Mouse (Mus musculus): ENCODE measurements at regions not wholly inside any gene's neighbourhood (a gene's known extent, or its start where the extent isn't known, plus 50 kb on each side); places are given as distances from the start of the nearest gene placed in this dataset.

GRCm38 (mm10) chr1:41410533-41410932, 605.1 kb downstream of the Tmem182 start:
- no peak for DNase-seq (ENCODE audit: low spot score in 2 of 2)

DNA sequence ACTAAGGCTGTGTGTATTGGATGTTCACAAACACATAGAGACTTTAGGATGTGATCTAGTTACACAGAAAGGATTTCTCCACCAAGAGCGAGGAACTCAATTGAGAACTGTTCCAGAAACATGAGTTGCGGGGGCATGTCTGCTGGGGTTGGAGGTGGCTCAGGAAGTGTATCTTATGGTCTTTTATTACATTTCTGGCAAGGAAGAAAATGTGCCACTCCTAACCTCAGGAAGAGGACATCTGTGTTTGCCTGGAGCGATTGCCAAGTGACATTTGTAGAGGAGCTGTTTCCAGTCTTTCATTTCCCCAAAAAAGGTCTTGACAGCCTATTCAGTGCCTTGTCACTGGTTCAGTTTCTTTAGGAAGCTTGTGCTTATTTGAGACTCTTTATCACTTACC, 606.2 kb downstream of the Tmem182 start:
- no peak for DNase-seq (ENCODE audit: low spot score in 2 of 2)

DNA sequence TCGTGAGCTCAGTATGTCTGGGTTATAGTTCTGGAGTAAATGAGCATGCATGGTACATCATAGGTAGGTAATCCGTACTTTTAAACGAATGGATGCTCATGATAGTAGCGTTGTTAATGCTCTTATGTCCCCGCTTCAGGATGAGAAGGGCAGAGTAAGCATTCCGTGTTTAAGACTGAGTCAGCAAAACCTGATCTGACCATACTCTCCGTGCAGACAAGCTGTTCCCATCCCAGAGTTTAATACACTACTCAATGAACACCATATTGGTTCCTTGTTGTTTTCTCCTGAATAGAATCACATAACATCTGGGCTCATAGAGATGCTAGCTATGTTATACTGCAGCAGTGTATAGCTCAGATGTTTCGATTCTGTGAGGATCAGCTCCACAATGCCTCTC, 606.7 kb downstream of the Tmem182 start:
- no peak for DNase-seq (ENCODE audit: low spot score in 2 of 2)

GRCm38 (mm10) chr1:41420489-41421327, 615.3 kb downstream of the Tmem182 start:
- no peak for DNase-seq (ENCODE audit: low spot score in 2 of 2)

- DNase-seq (ENCODE audit: low spot score in 2 of 2) = no peak
Measured at GRCm38 (mm10) chr1:41427853-41428252, 622.5 kb downstream of the Tmem182 start.

DNA sequence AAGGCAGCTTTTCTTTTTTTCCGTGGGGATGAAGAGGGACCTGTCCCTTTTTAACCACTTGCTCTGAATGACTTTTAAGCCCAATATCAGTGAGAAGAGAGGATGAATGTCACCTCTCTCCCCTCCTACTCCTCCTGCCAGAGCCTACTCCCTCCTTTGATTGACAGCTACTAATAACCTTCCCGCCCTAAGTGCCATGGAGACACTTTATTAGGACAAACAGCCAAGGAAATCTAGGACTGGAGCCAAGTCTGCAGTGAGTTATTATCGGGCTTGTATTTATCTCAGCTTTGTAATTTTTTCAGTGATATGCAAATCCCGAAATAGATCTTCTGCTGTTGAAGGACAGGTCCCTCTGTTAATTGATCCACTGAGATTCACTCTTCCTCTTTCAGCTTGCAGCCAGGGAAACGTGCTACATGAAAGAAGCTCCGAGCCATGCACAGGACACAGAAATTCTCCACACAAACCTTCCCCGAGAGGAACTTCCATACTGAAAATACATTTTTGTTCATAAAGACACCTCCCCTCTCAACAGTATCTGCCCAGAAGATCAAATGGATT, 625.8 kb downstream of the Tmem182 start:
- DNase-seq (ENCODE audit: low spot score in 2 of 2) = no peak

DNA sequence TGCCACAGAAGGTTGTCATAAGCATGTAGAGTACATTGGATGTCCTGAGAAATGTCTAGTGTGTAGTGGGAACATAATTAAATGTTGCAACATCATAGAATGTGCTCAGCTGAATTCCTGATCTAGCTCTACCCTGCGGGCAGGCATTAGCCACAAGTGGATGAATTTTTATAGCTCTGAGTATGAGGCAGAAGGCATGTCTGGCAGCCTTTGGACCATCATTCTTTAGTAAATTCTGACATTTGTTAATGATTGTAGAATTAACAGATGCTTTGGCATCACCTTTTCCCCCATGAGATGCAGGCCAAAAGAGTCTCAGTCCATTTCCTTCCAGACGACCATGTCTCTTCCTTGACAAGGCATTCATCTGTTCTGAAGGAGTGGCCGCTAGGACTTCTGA, 630.0 kb downstream of the Tmem182 start:
- no peak for DNase-seq (ENCODE audit: low spot score in 2 of 2)

DNA sequence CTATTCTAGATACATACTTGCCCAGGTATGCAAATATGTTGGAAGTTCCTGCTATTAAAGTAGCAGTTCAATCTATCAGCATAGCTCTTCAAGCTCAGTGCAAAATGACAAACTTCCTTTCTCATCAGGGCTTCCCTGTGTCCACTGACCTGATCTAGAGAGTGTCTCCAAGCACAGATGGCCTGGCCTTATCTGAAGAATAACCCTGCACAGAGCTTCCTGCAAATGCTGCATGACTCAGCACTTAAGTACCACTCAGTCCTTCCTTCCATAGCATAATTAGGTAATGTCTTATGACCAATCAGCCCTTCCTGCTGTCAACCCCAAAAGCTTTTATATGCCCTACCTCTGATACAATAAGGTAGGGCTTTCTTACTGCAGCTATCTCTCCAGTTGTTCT, 644.6 kb downstream of the Tmem182 start:
- DNase-seq (ENCODE audit: low spot score in 2 of 2) = no peak
